Comparison of ENCODE assay signal across 8 mouse cellular contexts in genomic region chr10:4432123-4432931, GRCm38 (mm10). TPM values are rescaled to one million over a fixed set of nuclear protein-coding genes. Genes with fewer than 3 reads are reported as not detected.
DNase-seq lines count a peak whose midpoint lies in the region; ATAC-seq and TF ChIP-seq lines count a peak whose summit lies in the region.

Gene Rmnd1 (minus strand): TSS chr10:4432388.
Gene Armt1 (plus strand): TSS chr10:4432467.

- peak within 1 kb of the TSS; percentile 76 for H3K4me2 ChIP-seq in lung, embryonic 16.5 days (ENCODE audit: low read depth, low read length)

- peak; percentile 96 for DNase-seq in MEL (ENCODE audit: low read depth, low spot score)
- peak; percentile 97 to 98 for DNase-seq in cerebellum, adult 2 months
- DNase-seq in forelimb bud, embryonic 11.5 days (ENCODE audit: low read depth, low spot score), result peak; percentile 96
- DNase-seq in layer of hippocampus, adult 9-10 months (ENCODE audit: low spot score), result peak; percentile 61
- DNase-seq in ovary, postnatal 10 days (ENCODE audit: low spot score), result peak; percentile 91
- peak; percentile 93 to 96 for DNase-seq in thymus, postnatal 10 days (ENCODE audit: low spot score in 2 of 2)

- under 1% methylated on average over 66 of the region's 75 CpGs for WGBS in cerebellum, adult 2 months
- under 1% methylated on average over 56 of the region's 75 CpGs for WGBS in lung, embryonic 16.5 days

- H3K36me3 ChIP-seq in MEL (ENCODE audit: control insufficient read depth in 1 of 2, insufficient read depth in 2 of 2, low read length in 2 of 2), result peaks cover 0 to 18% of the 10 kb centered on the region in 2 experiments
- no peaks in the 10 kb centered on the region for H3K36me3 ChIP-seq in lung, embryonic 16.5 days (ENCODE audit: control insufficient read depth, insufficient read depth, low read length)

- peak; percentile 71 to 85 for ATAC-seq in hematopoietic stem cell, adult 5-6 weeks (replicated peaks in 1 of 2; ENCODE audit: insufficient read depth in 1 of 2, low FRiP score in 2 of 2, low TSS enrichment in 1 of 2, low read depth in 1 of 2, poor library complexity in 2 of 2, severe bottlenecking in 2 of 2)
- peak; percentile 98 for ATAC-seq in lung, embryonic 16.5 days (ENCODE audit: low read depth)

- peaks cover 5 to 23% of the 10 kb centered on the region in 2 experiments; a peak in 3 of 4 replicates for H3K4me1 ChIP-seq in MEL (ENCODE audit: control insufficient read depth in 1 of 2, insufficient read depth in 2 of 2, low read length in 2 of 2)
- peaks cover 10% of the 10 kb centered on the region; the same call in 1 of the 2 replicates for H3K4me1 ChIP-seq in cerebellum, adult 2 months (ENCODE audit: control insufficient read depth, insufficient read depth, low read length)
- H3K4me1 ChIP-seq in lung, embryonic 16.5 days (replicated peaks; ENCODE audit: control insufficient read depth, insufficient read depth, low read length), result peaks cover 6% of the 10 kb centered on the region

- TF ChIP-seq EP300 in MEL (IDR thresholded peaks at IDR 0.05; ENCODE audit: low read depth in 1 of 2, low read length in 2 of 2), result peak in 1 of 2 experiments; percentile 79; a peak in 2 of 4 replicates

- peak within 1 kb of the TSS; percentile 99 for H3K27ac ChIP-seq in MEL (ENCODE audit: control insufficient read depth, low read depth, low read length)
- H3K27ac ChIP-seq in cerebellum, adult 2 months (ENCODE audit: insufficient read depth, low read length), result peak within 1 kb of the TSS; percentile 96
- peak within 1 kb of the TSS; percentile 91 for H3K27ac ChIP-seq in lung, embryonic 16.5 days (ENCODE audit: low read length)

- no peaks in the 10 kb centered on the region for H3K27me3 ChIP-seq in MEL (ENCODE audit: control insufficient read depth in 1 of 2, insufficient read depth in 2 of 2, low read length in 2 of 2)
- H3K27me3 ChIP-seq in cerebellum, adult 2 months (ENCODE audit: control insufficient read depth, insufficient read depth, low read length), result no peaks in the 10 kb centered on the region
- no peaks in the 10 kb centered on the region for H3K27me3 ChIP-seq in lung, embryonic 16.5 days (ENCODE audit: control insufficient read depth, insufficient read depth, low read depth, low read length)

- peak within 1 kb of the TSS; percentile 74 to 98 for H3K4me3 ChIP-seq in MEL (ENCODE audit: control insufficient read depth in 1 of 2, insufficient read depth in 1 of 2, low read depth in 2 of 2, low read length in 2 of 2)
- peak within 1 kb of the TSS; percentile 94 for H3K4me3 ChIP-seq in cerebellum, adult 2 months (replicated peaks; ENCODE audit: insufficient read depth, low read depth, low read length)
- peak within 1 kb of the TSS; percentile 76 for H3K4me3 ChIP-seq in lung, embryonic 16.5 days (ENCODE audit: low read length)

- TF ChIP-seq POLR2A in MEL (IDR thresholded peaks at IDR 0.05; ENCODE audit: control insufficient read depth in 1 of 2, insufficient read depth in 1 of 2, low read depth in 1 of 2, low read length in 2 of 2, poor library complexity in 1 of 2), result peak; percentile 78 to 98
- TF ChIP-seq POLR2A in cerebellum, adult 2 months (IDR thresholded peaks at IDR 0.05; ENCODE audit: borderline replicate concordance, insufficient read depth, low read length), result peak; percentile 96

- no peaks in the 10 kb centered on the region for H3K9me3 ChIP-seq in MEL (replicated peaks; ENCODE audit: insufficient read depth, low read length)
- no peaks in the 10 kb centered on the region for H3K9me3 ChIP-seq in lung, embryonic 16.5 days (ENCODE audit: control insufficient read depth, low read length)

- no peak for TF ChIP-seq CTCF in MEL (IDR thresholded peaks at IDR 0.05 in 2 of 3, conservative IDR thresholded peaks at IDR 0.05 in 1 of 3; ENCODE audit: control insufficient read depth in 1 of 3, insufficient read depth in 1 of 3, low read depth in 2 of 3, low read length in 3 of 3, poor library complexity in 1 of 3, severe bottlenecking in 1 of 3)
- no peak for TF ChIP-seq CTCF in cerebellum, adult 2 months (IDR thresholded peaks at IDR 0.05; ENCODE audit: borderline replicate concordance, insufficient read depth, low read depth, low read length)

- H3K79me2 ChIP-seq in MEL (ENCODE audit: control insufficient read depth, insufficient read depth, low read length, poor library complexity), result peaks cover 38% of the 10 kb centered on the region

- no peak for TF ChIP-seq RAD21 in MEL (IDR thresholded peaks at IDR 0.05; ENCODE audit: low read depth, low read length)

- H3K9ac ChIP-seq in MEL (ENCODE audit: control insufficient read depth, low read depth, low read length, poor library complexity, severe bottlenecking), result peak within 1 kb of the TSS; percentile 99
- peak within 1 kb of the TSS; percentile 86 for H3K9ac ChIP-seq in lung, embryonic 16.5 days (ENCODE audit: low read length)

TF ChIP-seq in MEL, 35 proteins besides CTCF, POLR2A, EP300 and RAD21 (continues in another document):
- TF ChIP-seq USF1 (IDR thresholded peaks at IDR 0.05; ENCODE audit: low read depth, low read length) (peak; percentile 99), TCF12 (IDR thresholded peaks at IDR 0.05; ENCODE audit: low read depth, low read length) (peak; percentile 81; the same call in 1 of the 2 replicates), MYB (IDR thresholded peaks at IDR 0.05; ENCODE audit: low read depth, low read length) (peak; percentile 94), SMC3 (IDR thresholded peaks at IDR 0.05; ENCODE audit: low read depth, low read length) (no peak), CHD1 (IDR thresholded peaks at IDR 0.05; ENCODE audit: low read depth, low read length) (no peak), JUND (IDR thresholded peaks at IDR 0.05; ENCODE audit: low read depth, low read length) (no peak), KAT2A (conservative IDR thresholded peaks at IDR 0.05; ENCODE audit: low read depth, low read length) (no peak; the same call in 1 of the 2 replicates), ZNF384 (IDR thresholded peaks at IDR 0.05; ENCODE audit: low read depth, low read length) (peak; percentile 100), ZMIZ1 (IDR thresholded peaks at IDR 0.05; ENCODE audit: low read depth, low read length) (peak; percentile 83; the same call in 1 of the 2 replicates), MXI1 (IDR thresholded peaks at IDR 0.05; ENCODE audit: low read depth, low read length) (peak; percentile 92), MAFK (IDR thresholded peaks at IDR 0.05; ENCODE audit: borderline replicate concordance, low read depth, low read length) (no peak), MAZ (IDR thresholded peaks at IDR 0.05; ENCODE audit: low read depth, low read length) (peak; percentile 99), RCOR1 (IDR thresholded peaks at IDR 0.05; ENCODE audit: low read depth, low read length) (0 out of 2 replicates have a peak, but pooled peaks have one; percentile 18), E2F4 (IDR thresholded peaks at IDR 0.05; ENCODE audit: borderline replicate concordance, low read depth, low read length) (no peak), MEF2A (IDR thresholded peaks at IDR 0.05; ENCODE audit: extremely low read depth, insufficient replicate concordance, low read depth, low read length, poor library complexity, severe bottlenecking) (no peak), NELFE (IDR thresholded peaks at IDR 0.05; ENCODE audit: low read depth, low read length) (peak; percentile 93), ETS1 (IDR thresholded peaks at IDR 0.05; ENCODE audit: low read depth, low read length) (peak; percentile 84), USF2 (IDR thresholded peaks at IDR 0.05; ENCODE audit: borderline replicate concordance in 1 of 2, insufficient read depth in 1 of 2, low read depth in 1 of 2, low read length in 2 of 2) (peak; percentile 94 to 99), SIN3A (IDR thresholded peaks at IDR 0.05; ENCODE audit: low read length) (peak; percentile 98), UBTF (IDR thresholded peaks at IDR 0.05; ENCODE audit: borderline replicate concordance, insufficient read depth, low read depth, low read length) (0 out of 2 replicates have a peak, but pooled peaks have one; percentile 20), CHD2 (IDR thresholded peaks at IDR 0.05; ENCODE audit: low read length) (no peak), POLR2AphosphoS2 (IDR thresholded peaks at IDR 0.05; ENCODE audit: low read length) (peak; percentile 95), BHLHE40 (IDR thresholded peaks at IDR 0.05; ENCODE audit: borderline replicate concordance, low read depth, low read length) (peak; percentile 79; the same call in 1 of the 2 replicates), GABPA (IDR thresholded peaks at IDR 0.05; ENCODE audit: low read depth, low read length) (no peak), NRF1 (IDR thresholded peaks at IDR 0.05; ENCODE audit: insufficient read depth, low read depth, low read length, poor library complexity, severe bottlenecking) (peak; percentile 93), TAL1 (IDR thresholded peaks at IDR 0.05; ENCODE audit: low read length) (no peak), HCFC1 (IDR thresholded peaks at IDR 0.05; ENCODE audit: low read depth, low read length) (peak; percentile 98), ZKSCAN1 (IDR thresholded peaks at IDR 0.05; ENCODE audit: low read depth, low read length) (peak; percentile 88; the same call in 1 of the 2 replicates), MAX (IDR thresholded peaks at IDR 0.05; ENCODE audit: low read length) (peak; percentile 97), ELF1 (IDR thresholded peaks at IDR 0.05; ENCODE audit: low read depth, low read length) (peak; percentile 96), POLR2AphosphoS5 (IDR thresholded peaks at IDR 0.05; ENCODE audit: borderline replicate concordance, low read depth, low read length) (no peak), TBP (IDR thresholded peaks at IDR 0.05; ENCODE audit: low read depth, low read length) (peak; percentile 82), MYC (IDR thresholded peaks at IDR 0.05; ENCODE audit: low read depth, low read length) (peak; percentile 76)

RNA-seq across cellular contexts. Expression of gene Rmnd1, which starts in this region (rescaled TPM):
- total RNA-seq in MEL (2012; rRNA removed), result 30.6 and 38.8 TPM in 2 replicates
- polyA plus RNA-seq in MEL (2012; ENCODE audit: insufficient read depth in 1 of 2, insufficient read length in 2 of 2, low read depth in 1 of 2, low replicate concordance in 2 of 2, missing spikeins in 1 of 2), result 10 to 100 TPM in 1 of 2 experiments, not detected in 1; 39.6 TPM
- 92.8 and 96.7 TPM in 2 replicates for polyA plus RNA-seq in cerebellum, adult 2 months (2012; rRNA removed)
- total RNA-seq in hematopoietic stem cell, adult 5-6 weeks (2017), result 38.5 and 46.7 TPM in 2 replicates
- polyA plus RNA-seq in lung, embryonic 16.5 days (2015; fragmentation: Nextera tagmentation; extraction: Ambion mirVana), result 39.1 and 44.8 TPM in 2 replicates

RNA-seq across cellular contexts. Expression of gene Armt1, which starts in this region (rescaled TPM):
- total RNA-seq in MEL (2012; rRNA removed), result 23.7 and 25.1 TPM in 2 replicates
- polyA plus RNA-seq in MEL (2012; ENCODE audit: insufficient read depth in 1 of 2, insufficient read length in 2 of 2, low read depth in 1 of 2, low replicate concordance in 2 of 2, missing spikeins in 1 of 2), result 10 to 100 TPM in 1 of 2 experiments, not detected in 1; 24.2 TPM
- polyA plus RNA-seq in cerebellum, adult 2 months (2012; rRNA removed), result 23.2 and 23.7 TPM in 2 replicates
- total RNA-seq in hematopoietic stem cell, adult 5-6 weeks (2017), result 19.3 and 31.4 TPM in 2 replicates
- polyA plus RNA-seq in lung, embryonic 16.5 days (2015; fragmentation: Nextera tagmentation; extraction: Ambion mirVana), result 19.5 and 22.3 TPM in 2 replicates

Comparison
In these comparisons a context has a peak if more than half of its experiments do, and no peak if none do; other contexts are left out.
1. Peak in every context shown above with its lines: DNase-seq, ATAC-seq, H3K4me3 ChIP-seq and H3K27ac ChIP-seq.